Mouse (Mus musculus): Measurements from ENCODE around the gene Snrk.
"Not testable (repeated sequence)": the region's sequence is repeated elsewhere in the genome, so short reads cannot be mapped to it uniquely, and the experiment has no call there.

Gene Snrk

DNA sequence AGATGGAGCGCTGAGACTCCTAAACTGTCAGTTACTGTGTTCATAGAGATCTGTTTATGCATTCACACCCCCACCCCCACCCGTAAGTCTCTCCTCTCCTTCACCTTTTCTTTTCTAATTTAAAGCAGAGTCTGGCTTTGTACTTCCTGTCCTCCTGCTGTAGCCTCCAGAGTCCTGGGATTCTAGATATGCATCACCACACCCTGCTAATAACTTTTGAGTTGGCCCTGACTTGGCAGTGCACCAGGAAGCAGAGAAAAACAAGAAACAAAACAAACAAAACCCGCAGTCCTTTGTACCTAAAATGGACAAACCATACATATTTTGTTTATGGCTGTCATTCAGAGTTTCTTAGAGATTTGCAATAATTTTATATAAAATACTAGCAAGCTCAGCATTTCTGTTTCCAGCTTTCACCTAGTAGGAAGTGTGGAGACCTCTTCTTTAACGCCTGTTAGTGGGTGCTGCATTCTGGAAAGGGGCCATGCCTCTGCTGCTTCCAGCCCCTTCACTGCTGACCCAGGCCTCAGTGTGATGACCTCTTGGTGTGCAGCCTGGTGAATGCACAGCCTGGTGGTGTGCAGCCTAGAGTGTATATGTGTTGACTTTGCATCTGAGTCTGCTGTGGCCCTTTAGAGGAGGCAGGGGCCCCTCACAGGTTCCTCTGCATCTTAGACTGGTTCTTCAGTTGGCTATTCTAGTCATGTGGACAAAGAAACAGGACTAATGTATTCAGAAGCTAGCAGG, 29.2 kb downstream of the Snrk start:
- no peak for DNase-seq

DNA sequence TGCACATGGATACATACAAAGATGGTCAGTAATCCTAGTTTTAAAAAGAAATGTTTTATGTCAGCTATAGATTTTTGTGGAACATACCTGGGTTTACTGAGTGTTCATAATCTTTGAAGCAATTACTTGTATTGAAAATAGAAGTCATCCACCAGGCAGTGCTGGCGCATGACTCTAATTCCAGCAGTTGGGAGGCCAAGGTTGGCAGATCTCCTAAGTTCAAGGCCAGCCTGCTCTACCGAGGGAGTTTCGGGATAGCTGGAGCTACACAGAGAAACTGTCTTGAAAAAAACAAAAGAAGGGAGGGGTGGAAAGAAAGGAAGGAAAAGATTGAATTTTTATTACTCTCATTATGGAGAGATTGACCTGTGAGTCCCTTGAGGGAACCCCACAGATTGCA, 31.3 kb downstream of the Snrk start:
- no peak for DNase-seq

DNA sequence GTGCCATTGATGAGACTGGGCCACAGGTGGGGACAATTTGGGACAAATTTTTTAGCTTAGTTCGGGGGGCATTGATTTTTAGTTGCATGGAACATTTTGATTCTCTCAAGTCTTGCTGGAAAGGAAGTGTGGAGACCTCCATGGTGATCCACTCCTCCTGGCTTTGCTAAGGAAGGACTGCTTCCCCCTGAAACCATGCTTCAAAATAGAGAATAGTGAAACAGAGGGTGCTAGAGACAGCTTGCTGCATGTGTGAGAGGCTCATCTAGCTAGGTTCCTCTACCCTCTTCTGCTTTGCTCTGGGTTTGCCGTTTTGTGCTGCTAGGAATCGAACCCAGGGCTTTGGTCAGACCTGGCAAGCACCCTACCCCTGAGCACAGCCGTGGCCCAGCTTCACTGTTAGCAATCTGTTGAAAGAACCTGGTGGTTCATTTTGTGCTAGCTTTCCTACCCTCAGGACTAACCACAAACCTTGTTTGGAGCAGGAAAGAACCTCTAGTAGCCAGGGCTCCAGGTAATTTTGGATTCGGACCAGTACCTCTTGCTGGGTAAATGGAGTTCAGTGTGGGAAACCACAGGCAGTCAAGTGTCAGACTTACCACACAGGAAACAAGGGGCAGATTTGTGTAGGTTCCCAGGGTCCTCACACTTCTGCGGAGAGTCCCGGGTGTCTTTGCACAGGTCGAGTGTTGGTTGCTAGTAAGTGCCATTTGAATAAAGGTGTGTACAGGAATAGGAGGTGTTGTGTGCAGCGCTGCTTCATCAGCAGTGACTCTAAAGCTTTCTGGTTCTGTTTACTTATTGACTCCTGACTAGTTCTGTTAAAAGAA, 33.1 kb downstream of the Snrk start:
- DNase-seq = no peak

DNA sequence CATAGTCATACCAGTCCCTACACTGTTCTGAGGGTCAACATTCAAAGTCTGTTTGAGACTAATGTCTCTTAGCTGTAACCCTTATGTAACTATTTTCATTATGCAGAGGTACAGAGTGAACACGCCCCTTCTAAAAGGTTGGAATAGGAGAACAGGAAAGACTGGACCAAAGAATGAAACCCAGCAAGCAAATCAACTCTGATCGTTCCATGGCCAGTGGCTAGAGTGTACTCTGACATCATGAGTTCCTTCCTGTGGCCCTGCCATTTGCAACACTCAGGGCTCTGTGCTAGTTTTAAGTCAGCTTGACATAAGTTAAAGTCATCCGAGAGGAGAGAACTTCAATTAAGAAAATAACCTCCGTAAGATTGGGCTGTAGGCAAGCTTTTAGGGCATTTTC, 35.0 kb downstream of the Snrk start:
- no peak for DNase-seq

DNA sequence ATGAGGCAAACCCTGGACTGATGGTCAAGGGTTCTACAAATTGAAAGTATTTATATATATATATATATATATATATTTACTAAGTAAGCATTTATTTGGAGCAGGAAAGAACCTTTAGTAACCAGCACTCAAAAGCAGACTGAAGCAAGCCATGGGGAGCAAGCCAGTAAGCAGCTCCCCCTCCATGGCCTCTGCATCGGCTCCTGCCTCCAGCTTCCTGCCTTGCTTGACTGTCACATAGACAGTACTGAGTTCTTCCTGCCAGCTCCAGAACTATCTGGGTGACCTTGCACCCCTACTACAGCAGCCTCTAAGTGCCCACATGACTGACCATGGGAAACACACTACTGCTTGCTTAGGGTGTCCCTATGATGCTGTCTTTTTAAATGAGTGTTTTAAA, 35.4 kb downstream of the Snrk start:
- DNase-seq = no peak

DNA sequence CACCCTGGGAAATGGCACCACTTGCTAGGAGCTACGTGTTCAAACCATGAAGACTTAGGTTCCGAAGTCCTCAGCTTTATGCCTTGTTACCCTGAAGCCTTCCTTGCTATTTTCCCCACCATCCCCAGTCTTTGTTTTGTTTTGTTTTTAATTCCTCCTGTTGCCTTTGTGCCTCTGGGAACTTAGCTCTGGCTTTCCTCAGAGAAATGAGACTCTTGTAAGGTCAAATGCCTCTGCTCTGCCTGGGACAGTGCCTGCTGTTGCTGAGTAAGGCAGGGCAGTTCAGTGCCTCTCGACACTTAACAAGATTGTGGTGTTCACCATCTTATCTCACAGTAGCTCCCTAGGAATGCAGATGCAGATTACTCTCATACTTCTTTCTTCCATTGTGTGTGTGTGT, 36.4 kb downstream of the Snrk start:
- no peak for DNase-seq

DNA sequence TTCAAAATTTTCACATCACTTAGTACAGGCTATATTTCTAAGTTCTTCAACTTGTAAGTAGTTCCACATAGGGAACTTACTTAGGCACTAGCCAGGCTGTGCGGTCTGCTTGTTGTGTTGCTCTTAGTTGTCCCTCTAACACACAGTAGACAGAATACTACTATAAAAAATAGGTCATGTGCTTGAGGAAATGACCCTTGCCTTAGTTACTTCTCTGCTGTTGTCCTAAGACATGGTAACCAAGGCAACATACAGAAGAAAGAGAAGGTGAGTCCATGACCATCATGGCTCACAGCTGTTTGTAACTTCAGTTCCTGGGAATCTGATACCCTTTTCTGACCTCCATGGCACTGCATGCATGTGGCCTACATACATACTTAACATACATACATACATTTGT, 38.1 kb downstream of the Snrk start:
- no peak for DNase-seq

DNA sequence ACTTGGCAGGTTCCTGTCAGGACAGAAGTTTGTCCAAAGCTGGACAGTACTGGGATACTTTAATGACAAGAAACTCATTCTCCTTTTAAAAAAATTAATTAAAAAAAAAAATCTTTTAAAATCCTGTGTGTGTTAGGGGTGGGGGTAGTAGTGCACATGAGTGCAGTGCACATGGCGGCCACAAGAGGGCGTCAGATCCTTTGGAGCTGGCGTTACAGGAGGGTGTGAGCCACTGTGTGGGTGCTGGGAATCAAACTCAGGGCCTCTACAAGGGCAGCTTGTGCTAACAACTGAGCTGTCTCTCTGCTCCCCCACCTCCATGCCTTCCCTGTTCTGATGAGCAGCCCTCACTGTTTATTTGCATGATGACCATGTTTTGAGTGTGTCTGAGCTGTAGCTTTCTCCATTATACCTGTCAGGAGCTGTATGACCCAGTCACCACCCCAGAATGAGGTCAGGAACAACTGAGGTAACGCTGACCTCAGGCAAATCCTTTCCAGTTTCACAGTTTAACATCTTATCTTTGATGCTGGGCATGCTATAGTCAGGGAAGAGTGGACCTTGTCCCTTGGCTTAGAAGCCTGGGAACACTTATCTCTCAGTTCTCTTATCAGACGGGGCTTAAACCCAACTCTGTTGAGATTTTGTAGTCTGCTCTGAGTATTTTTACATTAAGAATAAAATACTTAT, 39.5 kb downstream of the Snrk start:
- no peak for DNase-seq

DNA sequence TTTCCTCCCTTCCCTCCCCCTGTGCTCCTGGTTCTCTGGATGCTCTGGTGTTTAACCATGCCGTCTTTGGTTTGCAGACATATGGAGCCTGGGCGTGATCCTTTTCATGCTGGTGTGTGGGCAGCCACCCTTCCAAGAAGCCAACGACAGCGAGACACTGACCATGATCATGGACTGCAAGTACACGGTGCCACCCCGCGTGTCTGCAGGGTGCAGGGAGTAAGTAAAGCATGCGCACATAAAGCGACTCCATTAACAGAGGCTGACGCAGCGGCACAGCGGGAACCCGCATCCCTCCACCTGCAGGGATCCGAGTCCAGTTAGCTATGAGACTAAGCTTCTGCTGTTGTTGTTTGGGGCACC, 40.0 kb downstream of the Snrk start:
- DNase-seq = no peak

DNA sequence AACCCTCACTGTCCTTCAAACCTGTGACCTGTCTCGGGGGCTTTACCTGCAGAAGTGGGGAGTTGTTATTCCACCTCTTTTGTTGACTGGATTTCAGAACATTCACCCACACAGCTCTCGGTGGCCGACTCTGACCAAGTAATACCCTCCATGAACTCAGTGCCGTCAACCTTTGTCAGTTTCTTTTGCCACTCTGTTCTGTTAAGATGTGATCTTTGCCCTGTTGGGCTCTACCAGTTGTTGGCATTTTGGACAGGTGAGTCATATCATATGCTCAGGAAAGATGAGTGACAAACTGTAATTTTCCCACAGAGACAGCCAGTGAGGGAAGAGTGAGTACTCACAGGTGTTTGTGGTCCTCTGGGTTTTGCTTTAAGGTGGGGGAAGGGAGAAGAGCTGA, 47.5 kb downstream of the Snrk start:
- no peak for DNase-seq

DNA sequence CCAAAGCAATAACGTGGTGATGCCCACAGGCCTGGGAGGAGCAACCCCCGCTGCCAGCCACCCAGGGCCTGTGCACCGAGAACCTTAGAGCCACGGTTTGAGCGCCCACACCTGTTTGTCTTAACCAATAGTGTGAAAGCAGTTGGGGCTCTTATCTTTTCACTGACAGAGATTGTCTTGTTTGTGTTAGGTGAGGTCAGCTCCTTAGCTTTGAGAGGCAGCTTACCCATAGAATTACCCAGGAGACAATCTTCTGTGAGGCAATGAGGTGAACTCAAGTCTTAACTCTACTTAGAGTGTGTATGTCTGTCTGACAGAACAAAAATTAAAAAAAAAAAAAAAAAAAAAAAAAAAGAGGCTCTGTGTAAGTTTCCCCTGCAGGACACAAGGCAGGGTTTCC, 50.7 kb downstream of the Snrk start:
- DNase-seq = not testable (repeated sequence)

DNA sequence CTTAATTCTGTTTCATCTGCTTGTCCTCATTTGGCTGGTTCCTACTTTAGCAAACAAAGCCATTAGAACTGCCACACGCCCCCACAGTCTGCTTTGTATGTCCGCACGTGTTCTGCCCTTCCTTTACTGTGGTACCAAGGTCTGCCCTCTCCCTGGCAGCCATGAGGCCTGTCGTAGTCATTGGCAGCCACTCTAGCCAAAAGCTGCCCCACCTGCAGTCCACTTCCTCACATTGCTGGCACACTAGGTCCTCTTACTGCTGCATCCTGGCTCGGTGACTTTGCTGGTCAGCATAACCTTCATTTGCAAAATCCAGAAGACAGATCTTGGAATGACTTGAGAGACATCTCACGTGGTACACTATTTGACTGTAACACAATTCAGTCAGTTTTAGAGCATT, 52.8 kb downstream of the Snrk start:
- no peak for DNase-seq

DNA sequence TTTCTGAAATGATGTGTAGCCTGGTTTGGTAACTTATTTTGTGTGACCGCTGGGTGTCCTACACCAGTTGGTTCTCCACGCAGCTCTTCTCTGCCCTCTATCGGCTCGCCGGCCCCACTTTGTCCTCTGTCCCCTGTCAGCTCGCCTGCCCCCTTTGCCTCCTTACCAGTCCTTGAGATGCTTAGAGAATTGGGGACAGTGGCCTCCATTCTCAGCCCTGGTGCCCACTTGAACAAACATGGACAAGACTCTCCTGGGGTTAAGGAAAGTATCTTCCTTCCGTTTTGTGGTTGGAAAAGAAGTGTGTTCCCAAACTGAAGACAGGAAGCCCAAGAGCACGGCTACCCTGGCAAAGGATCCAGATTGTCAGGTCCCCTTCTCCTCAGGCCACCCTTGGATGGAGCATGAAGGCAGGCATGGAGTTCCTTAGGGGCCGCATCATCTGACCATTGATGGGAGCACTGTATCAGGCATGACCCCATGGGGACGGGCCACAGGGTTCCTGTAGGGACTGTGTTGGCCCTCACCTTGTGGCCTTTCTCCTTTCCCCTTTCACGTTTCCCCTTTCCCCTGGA, 55.6 kb downstream of the Snrk start:
- no peak for DNase-seq

DNA sequence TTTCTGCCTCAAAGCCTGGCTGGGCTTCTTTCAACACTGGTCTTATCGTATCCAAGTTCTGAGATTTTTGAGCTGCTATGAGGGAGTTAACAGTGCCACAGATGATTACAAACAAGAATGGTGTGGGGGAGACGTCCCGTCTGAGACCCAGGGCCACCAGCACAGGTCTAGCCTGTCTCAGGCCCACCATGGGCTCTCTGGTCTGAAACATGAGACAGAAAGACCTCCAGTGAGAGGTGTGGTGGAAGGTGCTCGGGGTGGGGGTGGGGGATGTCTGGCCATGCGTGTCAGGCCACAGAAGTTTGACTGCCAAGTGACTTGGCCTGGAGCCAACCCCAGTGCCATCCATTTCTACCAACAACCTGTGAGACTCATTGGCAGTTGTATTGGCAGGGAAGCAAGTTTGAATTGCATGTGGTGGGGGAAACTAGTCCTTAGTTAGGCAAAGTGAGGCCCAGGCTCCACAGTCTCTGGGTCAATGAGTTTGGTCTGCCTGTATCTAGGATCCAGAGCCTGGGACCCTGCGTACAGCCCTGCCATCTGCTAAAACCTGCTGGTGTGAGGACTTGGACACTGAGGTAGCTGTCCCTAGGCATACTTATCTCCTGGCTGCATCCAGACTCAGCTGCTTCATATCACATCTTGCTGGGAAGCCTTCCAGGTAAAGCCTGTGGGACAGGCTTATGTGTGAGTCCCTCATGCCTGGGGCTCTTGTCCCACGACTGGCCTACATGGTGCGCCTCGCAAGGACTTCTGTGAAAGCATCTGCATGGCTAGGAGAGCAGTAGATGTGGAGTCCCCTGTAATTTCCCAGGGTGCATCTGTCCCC, 56.6 kb downstream of the Snrk start:
- no peak for DNase-seq

DNA sequence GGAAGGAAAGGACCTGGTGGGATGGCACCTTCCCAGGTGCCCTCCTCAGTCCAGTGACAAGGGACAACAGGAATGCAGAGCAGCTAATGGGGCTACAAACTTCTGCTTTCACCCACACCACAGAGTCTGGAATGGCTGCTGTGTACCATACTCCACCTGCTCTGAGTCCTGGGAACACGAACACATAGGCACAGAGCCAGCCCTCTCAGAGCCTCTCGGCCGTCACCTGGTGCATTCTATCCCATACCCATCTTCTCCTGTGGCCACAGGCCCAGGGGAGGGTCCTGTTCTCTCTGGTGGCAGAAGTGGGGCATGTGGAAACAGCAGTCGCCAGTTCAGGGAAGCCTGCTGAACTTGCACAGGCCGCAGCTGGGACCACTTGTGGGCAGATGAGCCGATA, 57.7 kb downstream of the Snrk start:
- DNase-seq = no peak

DNA sequence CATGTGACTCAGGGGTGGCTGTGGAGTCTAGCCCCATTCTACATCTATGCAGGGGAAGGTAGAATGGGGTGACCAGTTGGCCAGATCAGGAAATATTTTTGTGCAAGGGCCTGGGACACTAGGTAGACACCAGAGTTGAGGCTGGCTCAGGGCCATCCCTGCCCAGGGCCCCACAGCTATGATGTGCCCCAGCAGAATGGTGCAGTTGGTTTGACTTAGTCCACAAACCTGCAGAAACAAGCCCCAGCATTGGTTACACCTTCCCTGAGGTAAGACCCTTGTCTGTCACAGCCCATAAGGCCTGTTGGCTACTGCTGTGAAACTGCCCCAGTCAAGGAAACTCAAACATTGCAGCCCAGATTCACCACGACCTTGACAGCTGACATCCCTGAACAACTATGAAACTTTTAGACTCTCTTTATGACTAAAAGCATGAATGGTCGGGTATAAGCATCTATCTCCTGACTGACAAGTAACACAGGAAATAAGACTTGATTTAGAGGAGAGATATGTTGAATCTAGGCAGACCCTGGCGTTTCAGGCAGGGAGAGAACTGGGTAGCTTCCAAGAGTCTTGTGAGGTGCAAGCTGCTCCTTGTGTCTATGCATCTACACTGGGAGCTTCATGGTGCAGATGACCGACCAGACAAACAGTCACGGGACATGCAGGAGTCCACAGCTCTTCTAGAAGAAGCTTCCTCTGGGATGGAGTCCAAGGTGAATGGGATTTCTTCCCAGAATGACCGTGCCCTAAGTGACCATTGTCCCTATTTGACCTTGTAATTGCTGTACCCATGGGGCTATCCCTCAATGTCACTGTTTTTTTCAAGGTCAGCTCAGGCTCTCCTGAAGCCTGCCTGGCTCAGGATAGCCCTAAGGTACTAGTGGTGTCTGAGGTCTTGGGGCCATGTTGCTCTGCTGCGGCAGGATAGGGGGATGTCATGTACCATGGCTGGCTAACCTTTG, 60.5 kb downstream of the Snrk start:
- no peak for DNase-seq

DNA sequence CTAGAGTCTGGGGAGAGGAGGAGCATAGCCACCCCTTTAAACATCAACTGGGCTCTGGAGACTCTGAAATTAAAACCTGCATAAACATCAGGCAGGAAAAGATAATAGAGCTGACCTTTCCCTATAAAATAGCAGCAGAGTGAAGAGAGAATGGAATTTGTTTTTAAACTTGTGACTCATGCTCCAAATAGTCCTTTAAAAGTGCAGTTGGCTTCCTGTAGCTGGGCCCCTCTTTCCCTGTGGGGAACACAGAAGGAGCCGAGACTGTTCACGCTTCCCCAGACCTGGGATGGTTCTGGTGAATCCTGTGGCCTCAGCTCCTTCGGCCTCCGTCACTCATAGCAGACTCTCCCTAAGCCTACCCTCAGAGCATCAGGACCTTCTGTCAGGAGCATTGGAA, 61.4 kb downstream of the Snrk start:
- no peak for DNase-seq

DNA sequence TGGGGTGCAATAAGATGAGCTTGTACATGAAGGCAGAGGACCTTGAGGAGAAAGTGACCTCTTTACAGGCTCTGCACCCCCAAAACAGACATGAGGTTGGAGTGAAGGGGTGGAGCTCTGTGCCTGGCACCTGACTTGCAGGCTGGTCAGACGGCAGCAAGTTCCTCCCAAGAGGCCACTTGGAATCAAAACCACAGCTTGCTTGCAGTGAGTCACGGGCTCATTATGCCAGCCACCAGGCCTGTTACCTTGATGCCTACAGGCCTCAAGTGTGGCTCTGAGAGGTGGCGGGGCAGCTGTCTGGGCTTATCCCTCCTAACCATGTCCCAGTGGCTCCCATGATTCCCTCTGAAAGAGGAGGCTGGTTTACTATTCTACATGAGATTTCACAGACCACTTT, 63.0 kb downstream of the Snrk start:
- no peak for DNase-seq

DNA sequence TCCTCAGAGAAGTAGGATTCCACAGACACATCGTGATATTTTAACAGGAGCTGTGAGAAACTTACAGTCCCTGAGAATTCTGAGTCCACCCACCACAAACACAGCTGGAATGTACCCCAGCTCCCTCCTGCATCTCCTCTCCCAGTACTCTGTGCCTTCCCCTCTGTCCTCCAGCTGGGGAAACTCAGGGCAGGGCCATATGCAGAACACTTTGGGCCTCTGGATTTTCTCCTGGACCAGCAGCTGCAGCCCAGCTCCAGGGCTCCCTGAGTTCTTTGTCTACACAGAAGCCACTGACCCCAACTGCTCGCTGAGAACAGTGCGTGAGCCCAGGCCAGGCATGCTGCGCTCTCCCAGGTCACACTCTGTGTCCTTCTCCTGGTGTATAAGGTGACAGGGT, 66.0 kb downstream of the Snrk start:
- no peak for DNase-seq

DNA sequence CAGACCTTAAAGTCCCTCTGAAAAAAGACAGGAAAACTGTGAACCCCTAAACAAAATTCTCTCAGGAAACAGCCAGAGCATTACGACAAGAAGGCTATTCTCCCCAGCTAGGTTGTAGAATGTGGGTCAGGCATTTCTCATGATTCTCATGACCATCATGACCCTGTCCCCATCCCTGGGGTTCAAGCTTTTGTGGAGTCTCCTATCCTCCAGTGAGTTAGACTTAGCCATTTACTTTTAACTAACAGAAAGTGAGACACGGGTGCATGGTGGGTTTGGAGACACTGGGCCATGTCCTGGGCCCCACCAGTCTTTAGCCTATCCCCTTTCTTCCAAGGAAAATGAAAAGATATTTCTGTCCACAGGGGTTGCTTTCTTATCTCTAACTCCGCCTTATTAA, 67.3 kb downstream of the Snrk start:
- no peak for DNase-seq

DNA sequence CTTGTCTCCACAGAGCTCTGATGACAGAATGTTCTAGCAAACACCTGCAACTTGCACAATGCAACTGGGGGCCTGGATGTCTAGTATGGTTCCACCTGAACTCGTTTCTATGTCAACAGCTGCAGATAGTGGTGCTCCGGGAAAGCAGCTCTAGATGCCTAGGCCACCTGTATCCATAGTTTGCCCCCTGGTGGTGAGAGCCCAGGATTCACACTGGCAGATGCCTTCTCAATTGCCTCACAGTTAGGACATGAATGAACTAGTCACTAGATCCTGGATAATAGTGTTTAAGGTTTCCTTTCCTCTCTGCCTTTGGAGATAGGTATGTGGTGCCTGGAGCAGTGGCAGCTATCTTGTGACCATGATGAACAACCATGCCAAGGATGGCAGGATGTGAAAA, 68.0 kb downstream of the Snrk start:
- peak; percentile 90 for DNase-seq

DNA sequence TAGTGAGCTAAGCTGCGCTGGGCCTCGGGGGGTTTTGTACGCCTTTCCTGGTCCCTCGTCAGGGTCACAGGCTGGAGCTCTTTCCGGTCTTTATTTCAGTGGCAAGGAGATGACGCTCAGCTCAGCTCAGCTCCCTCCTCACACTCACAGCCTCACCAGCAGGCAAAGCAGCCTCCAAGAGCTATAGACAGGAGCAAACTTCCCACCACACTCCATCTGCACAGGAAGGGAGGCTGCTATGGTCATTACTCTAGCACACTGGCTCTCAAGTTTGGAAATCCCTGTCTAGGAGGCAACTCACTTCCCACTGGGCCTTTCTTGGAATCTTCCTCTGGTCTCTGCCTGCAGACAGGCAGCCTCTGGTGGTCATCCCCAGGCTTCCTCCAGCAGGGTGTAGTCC, 68.9 kb downstream of the Snrk start:
- no peak for DNase-seq
